Mouse (Mus musculus): Measurements from ENCODE around the gene Utp15. TPM values are rescaled to one million over a fixed set of nuclear protein-coding genes. Genes with fewer than 3 reads are reported as not detected.

Utp15 gene
- total and polyA plus RNA-seq, 3 experiments: 40.3 to 60.8 TPM; not detected in 1

DNA sequence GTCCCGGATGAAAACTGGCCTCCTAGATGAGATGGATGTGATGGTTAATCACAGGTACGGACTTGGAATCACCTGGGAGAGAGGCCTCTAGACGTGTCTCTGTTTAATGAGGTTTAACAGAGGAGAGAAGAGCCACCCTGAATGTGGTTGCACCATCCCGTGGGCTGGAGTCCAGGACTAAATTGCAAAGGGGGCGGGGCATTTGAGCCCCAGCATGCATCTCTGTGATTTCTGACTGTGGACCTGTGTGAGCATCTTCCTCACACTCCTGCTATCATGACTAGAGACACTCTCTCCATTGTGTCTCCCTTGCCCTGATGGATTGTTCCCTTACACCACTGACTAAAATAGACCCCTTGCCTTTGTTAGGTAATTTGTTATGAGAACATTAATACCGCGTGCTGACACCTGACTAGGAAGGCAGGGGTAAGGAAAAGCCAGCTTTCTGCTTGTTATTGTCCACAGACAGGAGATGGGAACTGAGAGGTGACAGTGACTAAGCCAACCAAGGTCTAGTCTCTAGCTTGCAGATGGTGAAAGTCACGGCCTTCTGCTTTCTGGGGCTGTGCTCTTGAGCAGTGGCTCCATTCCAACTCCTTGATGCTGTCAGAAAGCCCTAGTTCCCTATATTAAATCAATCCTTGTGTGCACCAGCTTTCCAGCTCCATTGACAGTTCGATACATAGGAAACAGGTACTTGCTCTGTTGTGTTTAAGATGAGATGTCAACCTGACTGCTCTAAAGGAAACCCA, 21.1 kb downstream of the Utp15 start:
- Histone ChIP-seq H3K9me3 (replicated peaks; ENCODE audit: insufficient read depth, low read length) (no peaks in the 10 kb centered on the region), H3K27ac (ENCODE audit: control insufficient read depth, low read depth, low read length) (no peak overlapping the region), H3K27me3 (ENCODE audit: control insufficient read depth in 1 of 2, insufficient read depth in 2 of 2, low read length in 2 of 2) (no peaks in the 10 kb centered on the region), H3K4me3 (ENCODE audit: control insufficient read depth in 1 of 2, insufficient read depth in 1 of 2, low read depth in 2 of 2, low read length in 2 of 2) (no peak overlapping the region), H3K9ac (ENCODE audit: control insufficient read depth, low read depth, low read length, poor library complexity, severe bottlenecking) (no peak overlapping the region), H3K79me2 (ENCODE audit: control insufficient read depth, insufficient read depth, low read length, poor library complexity) (no peaks in the 10 kb centered on the region), H3K36me3 (ENCODE audit: control insufficient read depth in 1 of 2, insufficient read depth in 2 of 2, low read length in 2 of 2) (no peaks in the 10 kb centered on the region; a peak in 1 of 4 replicates), H3K4me1 (ENCODE audit: control insufficient read depth in 1 of 2, insufficient read depth in 2 of 2, low read length in 2 of 2) (no peaks in the 10 kb centered on the region)
- TF ChIP-seq MAZ (IDR thresholded peaks at IDR 0.05; ENCODE audit: low read depth, low read length) (no peak), CHD2 (IDR thresholded peaks at IDR 0.05; ENCODE audit: low read length) (no peak), HCFC1 (IDR thresholded peaks at IDR 0.05; ENCODE audit: low read depth, low read length) (no peak), JUND (IDR thresholded peaks at IDR 0.05; ENCODE audit: low read depth, low read length) (no peak), NELFE (IDR thresholded peaks at IDR 0.05; ENCODE audit: low read depth, low read length) (no peak)
- DNase-seq (ENCODE audit: low read depth, low spot score): peak; percentile 51

DNA sequence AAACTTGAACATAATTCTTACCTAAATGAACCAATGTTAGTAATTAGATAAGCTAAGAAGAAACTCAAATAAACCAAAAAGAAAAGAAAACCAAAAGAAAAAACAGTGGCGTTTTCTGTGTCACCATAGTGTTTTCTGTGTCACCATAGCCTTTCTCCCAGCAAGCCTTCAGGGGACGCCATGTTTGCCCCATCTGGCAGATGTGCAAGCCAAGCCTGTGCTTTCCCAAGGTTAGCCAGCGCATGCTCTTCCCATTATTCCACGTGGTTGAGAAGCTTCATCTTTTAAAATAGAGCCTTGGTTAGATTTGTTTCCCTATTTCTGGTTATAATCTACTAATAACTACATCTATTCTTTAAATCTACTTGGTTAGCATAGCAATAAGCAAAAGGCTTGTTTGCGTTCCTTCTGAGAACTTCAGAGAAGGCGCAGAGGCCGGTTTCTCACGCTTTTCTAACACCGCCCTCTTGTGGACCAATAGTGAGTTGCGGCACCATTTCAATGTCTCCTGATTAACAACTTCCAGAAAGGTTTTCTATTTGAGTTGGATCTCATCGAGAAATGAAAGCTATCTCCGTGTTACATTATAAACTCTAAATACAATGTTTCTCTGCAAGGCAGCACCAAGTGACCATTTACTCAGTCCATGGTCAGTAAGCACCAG, 22.7 kb downstream of the Utp15 start:
- Histone ChIP-seq H3K4me1 (ENCODE audit: control insufficient read depth in 1 of 2, insufficient read depth in 2 of 2, low read length in 2 of 2) (no peaks in the 10 kb centered on the region), H3K36me3 (ENCODE audit: control insufficient read depth in 1 of 2, insufficient read depth in 2 of 2, low read length in 2 of 2) (no peaks in the 10 kb centered on the region), H3K79me2 (ENCODE audit: control insufficient read depth, insufficient read depth, low read length, poor library complexity) (no peaks in the 10 kb centered on the region), H3K27ac (ENCODE audit: control insufficient read depth, low read depth, low read length) (no peak overlapping the region), H3K27me3 (ENCODE audit: control insufficient read depth in 1 of 2, insufficient read depth in 2 of 2, low read length in 2 of 2) (0 out of 4 replicates have a peak, but pooled peaks cover 0 to 1% of the 10 kb centered on the region in 2 experiments), H3K9me3 (replicated peaks; ENCODE audit: insufficient read depth, low read length) (no peaks in the 10 kb centered on the region), H3K4me3 (ENCODE audit: control insufficient read depth in 1 of 2, insufficient read depth in 1 of 2, low read depth in 2 of 2, low read length in 2 of 2) (peak overlapping the region in 1 of 2 experiments; percentile 27; a peak in 1 of 4 replicates), H3K9ac (ENCODE audit: control insufficient read depth, low read depth, low read length, poor library complexity, severe bottlenecking) (no peak overlapping the region)
- TF ChIP-seq RAD21 (IDR thresholded peaks at IDR 0.05; ENCODE audit: low read depth, low read length): peak; percentile 86
- no peak for TF ChIP-seq RCOR1 (IDR thresholded peaks at IDR 0.05; ENCODE audit: low read depth, low read length)
- no peak for TF ChIP-seq ZMIZ1 (IDR thresholded peaks at IDR 0.05; ENCODE audit: low read depth, low read length)
- no peak for TF ChIP-seq CHD2 (IDR thresholded peaks at IDR 0.05; ENCODE audit: low read length)
- TF ChIP-seq MAFK (IDR thresholded peaks at IDR 0.05; ENCODE audit: borderline replicate concordance, low read depth, low read length): no peak
- TF ChIP-seq SMC3 (IDR thresholded peaks at IDR 0.05; ENCODE audit: low read depth, low read length): peak; percentile 88
- TF ChIP-seq ZC3H11A (IDR thresholded peaks at IDR 0.05; ENCODE audit: low read depth, low read length): peak; percentile 71
- TF ChIP-seq HCFC1 (IDR thresholded peaks at IDR 0.05; ENCODE audit: low read depth, low read length): no peak
- TF ChIP-seq POLR2AphosphoS2 (IDR thresholded peaks at IDR 0.05; ENCODE audit: low read length): no peak
- peak; percentile 79 to 91 (median 79) for TF ChIP-seq CTCF (IDR thresholded peaks at IDR 0.05 in 2 of 3, conservative IDR thresholded peaks at IDR 0.05 in 1 of 3; ENCODE audit: control insufficient read depth in 1 of 3, insufficient read depth in 1 of 3, low read depth in 2 of 3, low read length in 3 of 3, poor library complexity in 1 of 3, severe bottlenecking in 1 of 3)
- no peak for TF ChIP-seq TBP (IDR thresholded peaks at IDR 0.05; ENCODE audit: low read depth, low read length)
- no peak for TF ChIP-seq MXI1 (IDR thresholded peaks at IDR 0.05; ENCODE audit: low read depth, low read length)
- DNase-seq (ENCODE audit: low read depth, low spot score): peak; percentile 78

Data from MEL (cell line).